Mouse (Mus musculus): ENCODE measurements around the gene Tacc3.

DNA sequence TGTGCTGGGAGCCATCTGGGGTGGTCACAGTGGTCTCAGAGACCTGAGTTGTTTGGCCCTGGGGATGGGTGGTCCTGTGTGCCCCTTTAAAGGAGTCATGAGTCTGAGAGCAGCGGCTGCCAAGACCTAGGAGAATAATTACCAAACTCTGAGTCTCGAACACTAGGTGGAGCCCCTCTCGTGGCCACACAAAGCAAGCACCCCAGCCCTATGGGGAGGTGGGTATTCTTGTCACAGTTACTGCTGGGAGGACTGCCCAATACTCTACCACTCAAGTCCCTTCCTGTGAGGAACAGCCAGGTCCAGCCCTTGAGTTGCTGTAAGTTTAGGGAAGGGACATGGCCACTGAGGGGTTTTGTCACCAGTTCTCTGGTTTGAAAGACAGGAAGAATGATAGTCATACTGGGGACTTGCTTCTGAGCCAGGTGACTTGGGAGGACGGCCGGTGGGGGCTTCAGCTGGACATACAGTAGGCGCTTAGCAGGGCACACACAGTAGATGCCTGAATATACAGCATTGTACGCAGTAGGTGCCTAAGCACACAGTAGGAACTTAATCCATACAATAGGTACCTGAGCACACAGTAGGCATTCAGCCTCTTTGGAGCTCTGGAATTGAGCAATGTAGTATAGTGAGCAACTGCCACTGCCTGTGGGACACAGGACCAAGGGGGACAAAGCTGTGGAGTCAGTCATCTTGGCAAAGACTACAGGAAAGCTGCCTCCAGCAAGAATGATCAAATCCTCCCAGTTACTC lies 26.1 kb downstream of the Tacc3 start:
- TF ChIP-seq CTCF (IDR thresholded peaks at IDR 0.05; ENCODE audit: borderline replicate concordance, insufficient read depth, low read length) (peak; percentile 34; the same call in 1 of the 2 replicates), POLR2A (IDR thresholded peaks at IDR 0.05; ENCODE audit: low read depth, low read length) (no peak)
